Mouse (Mus musculus) macrophage (primary cell): ENCODE data around the gene Tes. TPM values are rescaled to one million over a fixed set of nuclear protein-coding genes. Genes with fewer than 3 reads are reported as not detected.

Experiments
- H3K27ac ChIP-seq: fragments of 350-480 bp; formaldehyde crosslinking; 2 replicates; pipeline ENCODE4 v1.9.0; 2021
- H3K36me3 ChIP-seq: fragments of 350-480 bp; formaldehyde crosslinking; 2 replicates; pipeline ENCODE4 v1.9.0; 2021; ENCODE audit errors: inconsistent target
- H3K4me3 ChIP-seq: fragments of 350-480 bp; formaldehyde crosslinking; 2 replicates; pipeline ENCODE4 v1.9.0; 2021; ENCODE audit errors: inconsistent target
- H3K79me2 ChIP-seq: fragments of 350-480 bp; formaldehyde crosslinking; 2 replicates; pipeline ENCODE4 v1.9.0; 2021; ENCODE audit errors: inconsistent target
- WGBS: methylation state at CpG from one replicate; pipeline ENCODE4 v1.1.7; 2026; ENCODE audit warnings: inconsistent platforms; ENCODE audit not compliant: missing documents; 5-methylcytosine and 5-hydroxymethylcytosine counted together
- polyA plus RNA-seq: library from polyadenylated mRNA; stranded (reverse); fragments of 250-400 nt; gene quantifications from 3 replicates; pipeline ENCODE4 v1.2.4, GENCODE M21; 2018; ENCODE audit warnings: inconsistent platforms

Tes gene
- polyA plus RNA-seq, 1 experiment from 2014 or later, result 6.0 TPM

- 100% methylated on average over 6 of the region's 6 CpGs for WGBS
- Histone ChIP-seq H3K79me2 (peaks cover 14% of the 10 kb centered on the region), H3K36me3 (no peaks in the 10 kb centered on the region), H3K4me3 (no peak overlapping the region), H3K27ac (no peak overlapping the region)
Measured at GRCm38 (mm10) chr6:17062366-17062765, 2.6 kb upstream of the Tes start.

- under 1% methylated on average over 12 of the region's 12 CpGs for WGBS
- peaks cover 48% of the 10 kb centered on the region for H3K79me2 ChIP-seq
- peak overlapping the region; percentile 61 for H3K4me3 ChIP-seq
- no peaks in the 10 kb centered on the region for H3K36me3 ChIP-seq
- H3K27ac ChIP-seq, result peak overlapping the region; percentile 54
Measured at GRCm38 (mm10) chr6:17065791-17066169, 831 bp downstream of the Tes start.

DNA sequence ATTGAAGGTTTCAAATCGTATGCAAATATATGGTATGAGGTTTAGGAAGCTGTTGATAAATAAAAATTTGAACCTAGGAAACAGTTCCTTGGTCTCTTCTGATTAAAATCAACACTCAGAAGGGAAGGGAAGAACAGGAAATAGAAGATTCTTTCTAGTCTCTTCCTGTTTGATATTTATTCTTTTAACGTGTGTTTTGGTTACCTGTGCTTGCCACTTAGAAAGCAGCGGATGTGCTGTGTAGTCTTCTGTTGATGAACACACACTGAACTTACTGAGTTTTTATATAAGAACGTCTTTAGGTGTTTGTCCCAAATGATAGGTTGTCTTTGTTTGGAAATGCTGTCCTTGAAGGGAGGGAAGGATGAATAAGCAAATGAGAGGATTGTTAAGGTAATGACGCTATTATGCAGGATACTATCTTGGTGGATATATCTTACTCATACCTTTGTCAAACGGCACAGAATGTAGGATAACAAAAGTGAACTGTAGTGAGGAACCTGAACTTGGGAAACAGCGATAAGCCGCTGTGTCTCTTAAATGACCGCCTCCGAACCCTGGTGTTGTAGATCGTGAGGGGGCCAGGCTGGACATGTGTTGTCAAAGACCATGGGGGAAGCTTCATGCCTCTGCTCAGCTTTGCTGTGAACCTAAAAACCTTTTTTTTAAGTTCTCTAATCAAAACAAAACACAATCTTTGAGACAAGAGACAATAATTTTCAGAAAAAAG, 1.4 kb downstream of the Tes start:
- Histone ChIP-seq H3K36me3 (no peaks in the 10 kb centered on the region), H3K4me3 (peak overlapping the region; percentile 61), H3K79me2 (peaks cover 54% of the 10 kb centered on the region), H3K27ac (peak overlapping the region; percentile 54; the same call in 1 of the 2 replicates)
- WGBS, result 28% methylated on average over 11 of the region's 11 CpGs

DNA sequence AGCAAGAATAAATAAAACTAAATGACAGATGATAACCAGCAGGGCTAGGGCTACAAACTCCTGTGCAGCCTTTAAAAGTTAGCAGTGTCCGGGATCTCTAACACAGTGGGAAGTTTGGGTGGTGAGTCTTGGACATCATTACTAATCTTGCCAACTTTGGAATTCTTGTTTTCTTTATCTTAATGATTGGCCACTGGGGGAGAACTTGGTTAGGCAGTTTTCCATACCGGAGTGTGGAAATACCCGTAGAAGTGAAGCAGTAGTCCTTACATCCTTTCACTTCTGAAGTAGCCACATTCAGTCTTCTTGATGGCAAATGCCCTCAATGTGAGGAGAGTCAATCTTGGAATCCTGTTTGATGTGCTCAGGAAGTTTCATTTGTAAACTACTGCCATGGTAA, 7.0 kb downstream of the Tes start:
- peaks cover 100% of the 10 kb centered on the region for H3K79me2 ChIP-seq
- H3K36me3 ChIP-seq, result no peaks in the 10 kb centered on the region
- WGBS, result 97% methylated on average over 3 of the region's 3 CpGs
- H3K4me3 ChIP-seq, result no peak overlapping the region
- no peak overlapping the region for H3K27ac ChIP-seq

DNA sequence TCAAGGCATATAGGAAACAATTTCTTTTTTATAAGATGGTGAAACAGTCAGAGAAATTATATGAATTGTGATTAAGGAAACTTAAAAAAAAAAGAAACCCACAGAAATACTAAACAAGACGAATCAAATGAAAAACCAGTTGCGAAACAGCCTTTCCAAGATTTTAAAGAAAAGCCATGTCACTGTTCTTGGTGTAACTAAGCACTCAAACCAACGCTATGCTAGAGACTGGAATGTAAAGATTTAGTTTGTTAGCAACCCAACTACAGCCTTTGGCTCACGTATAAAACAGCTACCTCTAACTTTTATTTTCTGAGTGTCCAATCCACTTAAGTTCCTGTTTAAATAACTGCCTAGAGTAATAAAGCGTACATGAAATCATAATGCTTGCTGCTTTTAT, 7.4 kb downstream of the Tes start:
- Histone ChIP-seq H3K27ac (no peak overlapping the region), H3K4me3 (no peak overlapping the region), H3K79me2 (peaks cover 99% of the 10 kb centered on the region), H3K36me3 (no peaks in the 10 kb centered on the region)
- 68% methylated on average over 5 of the region's 5 CpGs for WGBS

- no peak overlapping the region for H3K4me3 ChIP-seq
- WGBS, result 91% methylated on average over 7 of the region's 7 CpGs
- no peak overlapping the region for H3K27ac ChIP-seq
- no peaks in the 10 kb centered on the region for H3K36me3 ChIP-seq
- peaks cover 99% of the 10 kb centered on the region for H3K79me2 ChIP-seq
Measured at GRCm38 (mm10) chr6:17072763-17073484, 8.0 kb downstream of the Tes start.

DNA sequence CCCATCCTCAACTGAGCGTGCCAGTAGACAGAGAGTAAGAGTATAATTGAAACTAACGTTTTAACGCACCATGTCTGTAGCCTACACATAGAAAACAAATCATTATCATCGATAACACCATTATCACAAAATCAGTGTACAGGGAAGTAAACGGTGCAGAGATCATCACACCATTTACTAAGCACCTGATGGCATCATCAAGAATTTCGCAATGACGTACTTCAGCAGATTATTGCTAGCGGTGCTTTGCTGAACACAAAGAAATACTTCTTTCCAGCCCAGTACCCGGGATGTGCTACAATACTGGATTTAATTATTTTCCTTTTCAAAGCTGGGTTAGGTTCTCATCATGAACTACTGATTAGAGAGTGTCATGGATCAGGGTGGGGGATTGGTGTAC, 12.3 kb downstream of the Tes start:
- Histone ChIP-seq H3K4me3 (no peak overlapping the region), H3K27ac (no peak overlapping the region), H3K36me3 (no peaks in the 10 kb centered on the region), H3K79me2 (peaks cover 86% of the 10 kb centered on the region)
- WGBS, result 93% methylated on average over 9 of the region's 9 CpGs

- Histone ChIP-seq H3K4me3 (no peak overlapping the region), H3K27ac (no peak overlapping the region), H3K36me3 (no peaks in the 10 kb centered on the region), H3K79me2 (peaks cover 85% of the 10 kb centered on the region)
- whole genome bisulfite sequencing, result 90% methylated on average over 3 of the region's 3 CpGs
Measured at GRCm38 (mm10) chr6:17077720-17078119, 12.8 kb downstream of the Tes start.

DNA sequence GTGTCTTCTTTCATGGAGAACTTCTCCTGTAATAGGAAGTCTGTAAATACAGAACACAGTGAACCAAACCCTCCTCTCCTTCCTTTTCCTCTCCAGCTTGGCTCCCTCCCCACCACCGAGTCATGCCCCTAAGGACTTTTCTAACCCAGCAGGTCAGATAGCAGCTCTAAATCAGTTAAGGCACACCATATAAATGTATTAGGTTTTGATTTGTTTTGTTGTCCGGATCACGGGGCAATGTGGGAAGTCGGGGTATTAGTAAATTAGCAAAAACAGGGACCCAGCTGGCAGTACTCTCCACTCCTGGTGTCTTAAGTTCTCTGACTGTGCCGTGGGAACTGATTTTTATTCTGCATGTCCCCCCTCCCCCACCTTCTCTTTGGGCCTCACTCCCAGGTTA, 14.4 kb downstream of the Tes start:
- Histone ChIP-seq H3K27ac (no peak overlapping the region), H3K36me3 (no peaks in the 10 kb centered on the region), H3K79me2 (peaks cover 82% of the 10 kb centered on the region), H3K4me3 (no peak overlapping the region)
- WGBS, result 76% methylated on average over 5 of the region's 5 CpGs

GRCm38 (mm10) chr6:17079826-17080225, 14.9 kb downstream of the Tes start:
- WGBS, result 98% methylated on average over 5 of the region's 5 CpGs
- Histone ChIP-seq H3K4me3 (no peak overlapping the region), H3K27ac (no peak overlapping the region), H3K79me2 (peaks cover 77% of the 10 kb centered on the region), H3K36me3 (no peaks in the 10 kb centered on the region)

DNA sequence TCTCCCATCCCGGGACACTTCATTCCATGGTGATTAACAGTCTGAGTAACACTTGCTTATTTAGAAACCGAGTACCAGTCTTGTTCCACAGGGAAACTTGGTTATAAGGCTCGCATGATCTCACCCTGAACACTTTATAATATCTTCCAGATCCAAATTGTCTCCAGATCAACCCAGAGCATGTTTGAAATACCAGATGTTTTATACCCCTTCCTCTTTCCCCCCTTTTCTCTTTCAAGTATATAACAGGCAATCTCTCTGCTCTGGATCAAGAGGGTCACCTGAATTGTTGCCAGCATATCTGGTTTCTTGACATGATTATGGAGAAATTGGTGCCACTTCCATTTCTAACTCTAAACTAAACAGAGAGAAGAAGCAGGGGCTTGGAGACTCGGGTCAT, 17.3 kb downstream of the Tes start:
- no peak overlapping the region for H3K27ac ChIP-seq
- H3K36me3 ChIP-seq, result no peaks in the 10 kb centered on the region
- no peak overlapping the region for H3K4me3 ChIP-seq
- WGBS, result 91% methylated on average over 4 of the region's 4 CpGs
- H3K79me2 ChIP-seq, result peaks cover 54% of the 10 kb centered on the region

- WGBS, result 86% methylated on average over 5 of the region's 5 CpGs
- peaks cover 48% of the 10 kb centered on the region for H3K79me2 ChIP-seq
- no peak overlapping the region for H3K4me3 ChIP-seq
- no peaks in the 10 kb centered on the region for H3K36me3 ChIP-seq
- no peak overlapping the region for H3K27ac ChIP-seq
Measured at GRCm38 (mm10) chr6:17082800-17083199, 17.9 kb downstream of the Tes start.

GRCm38 (mm10) chr6:17087485-17087884, 22.5 kb downstream of the Tes start:
- 70% methylated on average over 6 of the region's 6 CpGs for WGBS
- H3K27ac ChIP-seq, result no peak overlapping the region

GRCm38 (mm10) chr6:17097301-17097700, 32.4 kb downstream of the Tes start:
- WGBS, result 94% methylated on average over 8 of the region's 8 CpGs
- H3K27ac ChIP-seq, result no peak overlapping the region
- 0 out of 2 replicates have a peak, but pooled peaks cover 8% of the 10 kb centered on the region for H3K36me3 ChIP-seq
- H3K4me3 ChIP-seq, result no peak overlapping the region
- H3K79me2 ChIP-seq, result no peaks in the 10 kb centered on the region

More at GRCm38 (mm10) chr6:17087485-17087884, 22.5 kb downstream of the Tes start:
- Histone ChIP-seq H3K79me2 (peaks cover 14% of the 10 kb centered on the region; the same call in 1 of the 2 replicates), H3K36me3 (no peaks in the 10 kb centered on the region), H3K4me3 (no peak overlapping the region)

DNA sequence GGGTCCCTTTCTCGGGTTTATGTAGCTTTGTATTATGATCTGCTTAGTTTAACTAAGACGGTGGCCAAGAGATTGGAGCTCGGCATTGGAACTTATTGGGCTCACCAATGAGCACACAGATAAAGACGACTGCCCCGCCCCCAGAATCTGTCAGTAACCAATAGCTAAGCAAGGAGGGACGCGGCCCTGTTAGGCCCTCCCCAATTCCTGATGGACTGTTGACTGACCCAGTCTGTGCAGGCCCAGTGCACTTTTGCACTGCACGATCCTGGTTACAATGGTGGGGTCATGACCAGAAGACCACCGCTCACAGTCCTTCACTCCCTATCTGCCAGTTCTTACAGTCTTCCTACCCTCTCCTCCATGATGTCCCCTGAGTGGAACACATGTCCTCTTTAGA, 33.6 kb downstream of the Tes start:
- Histone ChIP-seq H3K27ac (no peak overlapping the region), H3K4me3 (no peak overlapping the region), H3K36me3 (0 out of 2 replicates have a peak, but pooled peaks cover 8% of the 10 kb centered on the region), H3K79me2 (no peaks in the 10 kb centered on the region)
- WGBS, result 99% methylated on average over 9 of the region's 9 CpGs
